Mouse (Mus musculus) brain, embryonic 14.5 days (tissue): Measurements from ENCODE around the gene Slc25a42. TPM values are rescaled to one million over a fixed set of nuclear protein-coding genes. Genes with fewer than 3 reads are reported as not detected.
"Not testable (repeated sequence)": the region's sequence is repeated elsewhere in the genome, so short reads cannot be mapped to it uniquely, and the experiment has no call there.

Source experiments
- DNase-seq: peaks from one replicate; pipeline ENCODE4 v3.0.0-alpha.2; 2011; ENCODE audit warnings: low read depth
- CTCF ChIP-seq: fragments of 200-500 bp; IDR thresholded peaks from 2 replicates; pipeline ENCODE4 v1.5.1; 2012; ENCODE audit warnings: inconsistent platforms, mild to moderate bottlenecking, moderate library complexity, borderline replicate concordance; ENCODE audit not compliant: insufficient read depth, insufficient read length; ENCODE audit errors: extremely low read depth
- POLR2A ChIP-seq: fragments of 200-500 bp; IDR thresholded peaks from 2 replicates; pipeline ENCODE4 v1.6.1; 2012; ENCODE audit warnings: mild to moderate bottlenecking, inconsistent platforms, borderline replicate concordance; ENCODE audit not compliant: poor library complexity, insufficient read depth, insufficient read length, severe bottlenecking; ENCODE audit errors: extremely low read depth
- polyA plus RNA-seq: library from polyadenylated mRNA; depleted of rRNA; stranded (reverse); fragments of >200 nt; gene quantifications from 2 replicates; pipeline ENCODE4 v1.2.3, GENCODE M21; 2012

Gene Slc25a42
- polyA plus RNA-seq, 1 experiment, result 26.2 TPM

GRCm38 (mm10) chr8:70233606-70234005 is 21.5 kb upstream of the Slc25a42 start:
- no peak for TF ChIP-seq CTCF
- TF ChIP-seq POLR2A, result no peak
- DNase-seq, result no peak

GRCm38 (mm10) chr8:70230837-70231236 is 18.7 kb upstream of the Slc25a42 start:
- no peak for TF ChIP-seq CTCF
- TF ChIP-seq POLR2A, result no peak
- DNase-seq, result no peak

- TF ChIP-seq POLR2A, result no peak
- no peak for DNase-seq
Observed at GRCm38 (mm10) chr8:70227997-70228396, 15.9 kb upstream of the Slc25a42 start.

GRCm38 (mm10) chr8:70223341-70223740 is 11.2 kb upstream of the Slc25a42 start:
- no peak for TF ChIP-seq POLR2A
- peak; percentile 41; the same call in 1 of the 2 replicates for TF ChIP-seq CTCF
- no peak for DNase-seq

GRCm38 (mm10) chr8:70222041-70222440 is 9.9 kb upstream of the Slc25a42 start:
- DNase-seq, result no peak
- TF ChIP-seq CTCF (no peak), POLR2A (no peak)

- TF ChIP-seq CTCF (no peak), POLR2A (no peak)
- DNase-seq, result no peak
Observed at GRCm38 (mm10) chr8:70220911-70221310, 8.8 kb upstream of the Slc25a42 start.

GRCm38 (mm10) chr8:70220236-70220840 is 8.2 kb upstream of the Slc25a42 start:
- no peak for TF ChIP-seq CTCF
- TF ChIP-seq POLR2A, result no peak
- DNase-seq, result no peak

GRCm38 (mm10) chr8:70219107-70219684 is 7.1 kb upstream of the Slc25a42 start:
- no peak for TF ChIP-seq POLR2A
- TF ChIP-seq CTCF, result no peak
- DNase-seq, result peak; percentile 18

GRCm38 (mm10) chr8:70217441-70217840 is 5.3 kb upstream of the Slc25a42 start:
- no peak for DNase-seq
- TF ChIP-seq CTCF (no peak), POLR2A (no peak)

GRCm38 (mm10) chr8:70216566-70216965 is 4.5 kb upstream of the Slc25a42 start:
- TF ChIP-seq CTCF, result no peak
- no peak for TF ChIP-seq POLR2A
- peak; percentile 39 for DNase-seq

GRCm38 (mm10) chr8:70216161-70216560 is 4.1 kb upstream of the Slc25a42 start:
- not testable (repeated sequence) for DNase-seq

- no peak for TF ChIP-seq POLR2A
- no peak for TF ChIP-seq CTCF
- DNase-seq, result no peak
Observed at GRCm38 (mm10) chr8:70215092-70215491, 3.0 kb upstream of the Slc25a42 start.
